Mouse (Mus musculus): ENCODE measurements at regions not wholly inside any gene's neighbourhood (a gene's known extent, or its start where the extent isn't known, plus 50 kb on each side); places are given as distances from the start of the nearest gene placed in this dataset.
"Not testable (repeated sequence)": the region's sequence is repeated elsewhere in the genome, so short reads cannot be mapped to it uniquely, and the experiment has no call there.

- peak; percentile 18 to 29 for DNase-seq
- WGBS = 32% methylated on average over 12 of the region's 12 CpGs
- no peak overlapping the region for H3K27ac ChIP-seq (ENCODE audit: insufficient read depth, low read length)
- no peak overlapping the region for H3K4me3 ChIP-seq (replicated peaks; ENCODE audit: insufficient read depth, low read depth, low read length)
- H3K4me1 ChIP-seq (ENCODE audit: control insufficient read depth, insufficient read depth, low read length) = no peaks in the 10 kb centered on the region
- no peaks in the 10 kb centered on the region for H3K27me3 ChIP-seq (ENCODE audit: control insufficient read depth, insufficient read depth, low read length)
- TF ChIP-seq CTCF (IDR thresholded peaks at IDR 0.05; ENCODE audit: borderline replicate concordance, insufficient read depth, low read depth, low read length) = peak; percentile 74
- TF ChIP-seq POLR2A (IDR thresholded peaks at IDR 0.05; ENCODE audit: borderline replicate concordance, insufficient read depth, low read length) = no peak
These were observed 60.5 kb upstream of the Tmem200a start for GRCm38 (mm10) chr10:26139100-26140093.

GRCm38 (mm10) chr10:26152586-26152985 is 73.7 kb upstream of the Tmem200a start:
- no peaks in the 10 kb centered on the region for H3K4me1 ChIP-seq (ENCODE audit: control insufficient read depth, insufficient read depth, low read length)
- no peak for TF ChIP-seq POLR2A (IDR thresholded peaks at IDR 0.05; ENCODE audit: borderline replicate concordance, insufficient read depth, low read length)
- TF ChIP-seq CTCF (IDR thresholded peaks at IDR 0.05; ENCODE audit: borderline replicate concordance, insufficient read depth, low read depth, low read length) = no peak
- 54% methylated on average over 2 of the region's 2 CpGs for WGBS
- H3K4me3 ChIP-seq (replicated peaks; ENCODE audit: insufficient read depth, low read depth, low read length) = no peak overlapping the region
- H3K27ac ChIP-seq (ENCODE audit: insufficient read depth, low read length) = no peak overlapping the region
- DNase-seq = no peak
- no peaks in the 10 kb centered on the region for H3K27me3 ChIP-seq (ENCODE audit: control insufficient read depth, insufficient read depth, low read length)

GRCm38 (mm10) chr10:26158786-26159185 is 70.7 kb upstream of the Samd3 start:
- H3K4me3 ChIP-seq (replicated peaks; ENCODE audit: insufficient read depth, low read depth, low read length) = no peak overlapping the region
- no peaks in the 10 kb centered on the region for H3K27me3 ChIP-seq (ENCODE audit: control insufficient read depth, insufficient read depth, low read length)
- WGBS = 38% methylated on average over 3 of the region's 3 CpGs
- H3K27ac ChIP-seq (ENCODE audit: insufficient read depth, low read length) = no peak overlapping the region
- no peak for TF ChIP-seq CTCF (IDR thresholded peaks at IDR 0.05; ENCODE audit: borderline replicate concordance, insufficient read depth, low read depth, low read length)
- no peak for TF ChIP-seq POLR2A (IDR thresholded peaks at IDR 0.05; ENCODE audit: borderline replicate concordance, insufficient read depth, low read length)
- H3K4me1 ChIP-seq (ENCODE audit: control insufficient read depth, insufficient read depth, low read length) = no peaks in the 10 kb centered on the region
- no peak for DNase-seq

GRCm38 (mm10) chr10:26161139-26161538 is 68.4 kb upstream of the Samd3 start:
- not testable (repeated sequence) for H3K4me1 ChIP-seq (ENCODE audit: control insufficient read depth, insufficient read depth, low read length); H3K27me3 ChIP-seq (ENCODE audit: control insufficient read depth, insufficient read depth, low read length); H3K4me3 ChIP-seq (replicated peaks; ENCODE audit: insufficient read depth, low read depth, low read length); DNase-seq; H3K27ac ChIP-seq (ENCODE audit: insufficient read depth, low read length)

GRCm38 (mm10) chr10:26164531-26164930 is 65.0 kb upstream of the Samd3 start:
- H3K4me1 ChIP-seq (ENCODE audit: control insufficient read depth, insufficient read depth, low read length) = no peaks in the 10 kb centered on the region
- H3K27me3 ChIP-seq (ENCODE audit: control insufficient read depth, insufficient read depth, low read length) = no peaks in the 10 kb centered on the region
- WGBS = 76% methylated on average over 2 of the region's 2 CpGs
- no peak overlapping the region for H3K4me3 ChIP-seq (replicated peaks; ENCODE audit: insufficient read depth, low read depth, low read length)
- DNase-seq = no peak
- H3K27ac ChIP-seq (ENCODE audit: insufficient read depth, low read length) = no peak overlapping the region
- no peak for TF ChIP-seq CTCF (IDR thresholded peaks at IDR 0.05; ENCODE audit: borderline replicate concordance, insufficient read depth, low read depth, low read length)
- no peak for TF ChIP-seq POLR2A (IDR thresholded peaks at IDR 0.05; ENCODE audit: borderline replicate concordance, insufficient read depth, low read length)

GRCm38 (mm10) chr10:26177591-26177990 is 51.9 kb upstream of the Samd3 start:
- no peak overlapping the region for H3K4me3 ChIP-seq (replicated peaks; ENCODE audit: insufficient read depth, low read depth, low read length)
- no peak for DNase-seq
- no peak overlapping the region for H3K27ac ChIP-seq (ENCODE audit: insufficient read depth, low read length)
- no peaks in the 10 kb centered on the region for H3K27me3 ChIP-seq (ENCODE audit: control insufficient read depth, insufficient read depth, low read length)
- 90% methylated on average over 1 of the region's 1 CpGs for WGBS
- no peaks in the 10 kb centered on the region for H3K4me1 ChIP-seq (ENCODE audit: control insufficient read depth, insufficient read depth, low read length)
- no peak for TF ChIP-seq CTCF (IDR thresholded peaks at IDR 0.05; ENCODE audit: borderline replicate concordance, insufficient read depth, low read depth, low read length)

- no peak for DNase-seq
- 10% methylated on average over 3 of the region's 3 CpGs for WGBS
- no peak overlapping the region for H3K4me3 ChIP-seq (replicated peaks; ENCODE audit: insufficient read depth, low read depth, low read length)
- H3K27ac ChIP-seq (ENCODE audit: insufficient read depth, low read length) = no peak overlapping the region
- no peaks in the 10 kb centered on the region for H3K4me1 ChIP-seq (ENCODE audit: control insufficient read depth, insufficient read depth, low read length)
- no peaks in the 10 kb centered on the region for H3K27me3 ChIP-seq (ENCODE audit: control insufficient read depth, insufficient read depth, low read length)
- TF ChIP-seq POLR2A (IDR thresholded peaks at IDR 0.05; ENCODE audit: borderline replicate concordance, insufficient read depth, low read length) (no peak), CTCF (IDR thresholded peaks at IDR 0.05; ENCODE audit: borderline replicate concordance, insufficient read depth, low read depth, low read length) (no peak)
These were observed 51.2 kb upstream of the Samd3 start for GRCm38 (mm10) chr10:26178356-26178755.
